Mouse (Mus musculus) Patski (cell line): Measurements from ENCODE around the gene Sipa1l3. TPM values are rescaled to one million over a fixed set of nuclear protein-coding genes. Genes with fewer than 3 reads are reported as not detected.

Source experiments
- ATAC-seq: fragments of 100-300 bp; one replicate; pipeline ENCODE4 v1.8.0; 2021
- CTCF ChIA-PET: fragments of 350-600 bp; sonication (Branson Sonifier 250); formaldehyde crosslinking; loops from one replicate; lab custom pipeline; 2022; ENCODE audit warnings: inconsistent platforms; lab: Charles Lee
- POLR2A ChIA-PET: fragments of 350-600 bp; sonication (Branson Sonifier 250); formaldehyde crosslinking; loops from one replicate; lab custom pipeline; 2022; ENCODE audit warnings: antibody characterized with exemption, inconsistent platforms; lab: Charles Lee
- DNase-seq: peaks from one replicate; pipeline ENCODE4 v3.0.0-alpha.2; 2011; ENCODE audit warnings: low read depth, low spot score
- H3K27me3 ChIP-seq: fragments of 371-371 bp; one replicate; pipeline ENCODE4 v1.5.1; 2021
- CTCF ChIP-seq: fragments of 100-300 bp; IDR thresholded peaks from one replicate; pipeline ENCODE4 v1.5.1; 2021
- in situ Hi-C: fragments of 300-500 bp; cut with MboI; formaldehyde crosslinking; loops from 3 replicates; pipeline ENCODE4 v1.11.1; 2018; ENCODE audit warnings: low pct_unique_long_range_greater_than_20kb, mixed read lengths
- polyA plus RNA-seq: library from polyadenylated mRNA; unstranded; gene quantifications from one replicate; pipeline ENCODE4 v1.2.3, GENCODE M21; 2021

Sipa1l3 gene
- polyA plus RNA-seq, 1 experiment from 2014 or later = 27.2 TPM

- no peak for TF ChIP-seq CTCF
- no peak for DNase-seq
- ChIA-PET CTCF (no interaction called here), POLR2A (no interaction called here)
- in situ Hi-C loops = no loop called here
- no peak for ATAC-seq
- no peaks in the 10 kb centered on the region for H3K27me3 ChIP-seq
Measured at GRCm38 (mm10) chr7:29350489-29350888, 168.0 kb downstream of the Sipa1l3 start.

- ATAC-seq = no peak
- CTCF ChIA-PET = interaction anchor here (0.8 kb wide), 1 partner anchor 18 kb away, joined by 3 read pairs; no protein-coding TSS in a partner anchor
- H3K27me3 ChIP-seq = no peaks in the 10 kb centered on the region
- DNase-seq = no peak
- in situ Hi-C loops = no loop called here
- TF ChIP-seq CTCF = no peak
- POLR2A ChIA-PET = no interaction called here
Measured at GRCm38 (mm10) chr7:29346212-29346611, 172.2 kb downstream of the Sipa1l3 start.

DNA sequence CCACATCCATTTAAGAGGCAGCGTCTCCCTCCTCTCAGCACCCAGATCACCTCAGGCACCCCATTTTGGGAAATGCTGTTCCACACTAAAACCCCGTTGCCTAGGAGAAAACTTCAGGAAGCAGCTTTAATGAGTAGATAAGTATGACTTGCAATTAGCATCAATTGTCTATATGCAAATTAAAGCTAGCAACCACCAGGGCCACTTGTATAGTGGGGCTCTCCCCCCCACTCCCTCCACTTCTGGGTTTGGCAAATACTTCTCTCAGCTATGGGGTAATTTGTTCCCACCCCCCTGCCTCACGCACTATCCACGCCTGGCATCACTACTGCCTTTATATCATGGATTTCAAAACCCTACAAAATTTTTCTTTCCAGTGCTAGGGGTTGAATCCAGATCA lies 172.9 kb downstream of the Sipa1l3 start:
- ATAC-seq (no peak), DNase-seq (no peak)
- in situ Hi-C loops = no loop called here
- CTCF ChIA-PET = no interaction called here
- POLR2A ChIA-PET = no interaction called here
- no peak for TF ChIP-seq CTCF
- H3K27me3 ChIP-seq = no peaks in the 10 kb centered on the region

DNA sequence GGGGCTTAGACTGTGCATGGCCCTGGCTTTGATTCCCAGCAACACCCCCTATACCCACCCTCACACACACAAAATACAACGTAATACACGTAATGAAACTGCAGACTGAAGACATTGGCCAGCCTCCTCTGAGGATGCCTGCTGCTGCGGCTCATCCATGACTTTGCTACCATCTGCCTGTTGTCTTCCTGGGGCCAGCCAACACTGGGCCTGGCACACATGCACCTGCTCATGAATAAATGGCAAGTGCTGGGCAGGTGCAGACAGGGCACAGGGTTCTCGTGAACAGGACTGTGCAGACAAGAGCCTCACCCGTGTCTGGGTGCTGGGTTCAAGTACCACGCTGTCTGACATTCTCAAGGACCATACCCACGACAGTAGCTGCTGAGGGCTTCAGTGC lies 174.7 kb downstream of the Sipa1l3 start:
- POLR2A ChIA-PET = no interaction called here
- no peak for ATAC-seq
- CTCF ChIA-PET = interaction anchor here (1.3 kb wide), 1 partner anchor 23 kb away, joined by 3 read pairs; no protein-coding TSS in a partner anchor
- no peaks in the 10 kb centered on the region for H3K27me3 ChIP-seq
- in situ Hi-C loops = no loop called here
- no peak for DNase-seq
- no peak for TF ChIP-seq CTCF

GRCm38 (mm10) chr7:29342489-29343092 lies 175.8 kb downstream of the Sipa1l3 start:
- ChIA-PET CTCF (no interaction called here), POLR2A (interaction anchor here (0.6 to 1.4 kb wide), 2 partner anchors 12 to 677 kb away, joined by 4 to 5 read pairs; no protein-coding TSS in a partner anchor)
- ATAC-seq (no peak), DNase-seq (no peak)
- no peak for TF ChIP-seq CTCF
- H3K27me3 ChIP-seq = no peaks in the 10 kb centered on the region
- in situ Hi-C loops = no loop called here

- ATAC-seq (no peak), DNase-seq (no peak)
- POLR2A ChIA-PET = interaction anchor here (1.4 kb wide), 1 partner anchor 12 kb away, joined by 4 read pairs; no protein-coding TSS in a partner anchor
- CTCF ChIA-PET = no interaction called here
- in situ Hi-C loops = no loop called here
- TF ChIP-seq CTCF = no peak
- H3K27me3 ChIP-seq = no peaks in the 10 kb centered on the region
Measured at GRCm38 (mm10) chr7:29341722-29342121, 176.7 kb downstream of the Sipa1l3 start.

- no peak for ATAC-seq
- no peak for TF ChIP-seq CTCF
- ChIA-PET POLR2A (interaction anchor here (0.6 kb wide), 1 partner anchor 20 kb away, joined by 7 read pairs; no protein-coding TSS in a partner anchor), CTCF (no interaction called here)
- no peak for DNase-seq
- no peaks in the 10 kb centered on the region for H3K27me3 ChIP-seq
- in situ Hi-C loops = no loop called here
Measured at GRCm38 (mm10) chr7:29340838-29341237, 177.6 kb downstream of the Sipa1l3 start.

GRCm38 (mm10) chr7:29340247-29340646 lies 178.2 kb downstream of the Sipa1l3 start:
- H3K27me3 ChIP-seq = no peaks in the 10 kb centered on the region
- POLR2A ChIA-PET = interaction anchor here (0.6 kb wide), 1 partner anchor 21 kb away, joined by 7 read pairs; no protein-coding TSS in a partner anchor
- DNase-seq (no peak), ATAC-seq (no peak)
- in situ Hi-C loops = no loop called here
- no peak for TF ChIP-seq CTCF
- CTCF ChIA-PET = no interaction called here

- ChIA-PET CTCF (no interaction called here), POLR2A (no interaction called here)
- ATAC-seq (no peak), DNase-seq (no peak)
- H3K27me3 ChIP-seq = no peaks in the 10 kb centered on the region
- in situ Hi-C loops = no loop called here
- no peak for TF ChIP-seq CTCF
Measured at GRCm38 (mm10) chr7:29338984-29339679, 179.3 kb downstream of the Sipa1l3 start.

GRCm38 (mm10) chr7:29338351-29338919 lies 180.0 kb downstream of the Sipa1l3 start:
- in situ Hi-C loops = no loop called here
- ATAC-seq (no peak), DNase-seq (no peak)
- POLR2A ChIA-PET = no interaction called here
- TF ChIP-seq CTCF = no peak
- H3K27me3 ChIP-seq = no peaks in the 10 kb centered on the region
- CTCF ChIA-PET = no interaction called here

- ATAC-seq = no peak
- DNase-seq = no peak
- ChIA-PET CTCF (no interaction called here), POLR2A (no interaction called here)
- in situ Hi-C loops = no loop called here
- H3K27me3 ChIP-seq = no peaks in the 10 kb centered on the region
- no peak for TF ChIP-seq CTCF
Measured at GRCm38 (mm10) chr7:29337766-29338165, 180.7 kb downstream of the Sipa1l3 start.
